Comparison of ENCODE assay signal across 8 mouse cellular contexts in the genomic region with DNA sequence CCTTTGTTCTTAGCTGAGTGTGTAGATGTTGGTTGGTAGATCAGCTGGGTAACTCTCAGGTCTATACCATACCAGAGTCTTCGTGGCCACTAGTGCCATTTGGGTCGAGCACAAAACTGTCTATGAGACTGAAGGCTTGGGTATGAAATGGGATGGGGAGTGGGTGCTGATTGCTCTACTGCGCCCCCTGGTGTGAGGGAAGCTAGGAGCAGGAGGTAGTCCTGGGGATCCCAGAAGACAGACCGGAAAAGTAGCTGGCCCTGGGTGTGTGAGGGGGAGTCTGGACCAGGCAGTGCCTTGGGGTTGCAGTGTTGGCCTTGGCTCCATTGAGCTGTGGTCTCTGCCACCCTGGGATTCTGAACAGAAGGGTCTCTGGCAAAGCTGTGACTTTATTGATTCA. TPM values are rescaled to one million over a fixed set of nuclear protein-coding genes. Genes with fewer than 3 reads are reported as not detected.
A peak's percentile ranks its signal among the peaks of the same experiment; 100 is the strongest.
DNase-seq lines count a peak whose midpoint lies in the region; ATAC-seq and TF ChIP-seq lines count a peak whose summit lies in the region.

No protein-coding gene starts in this region.

- intact Hi-C loops in heart, postnatal 25 days (cut with DNase I): loop anchor here (10.0 kb wide), 1 partner anchor 423 kb away; no protein-coding TSS in a partner anchor

- peaks cover 66% of the 10 kb centered on the region for H3K36me3 ChIP-seq in heart, postnatal 0 days (replicated peaks; ENCODE audit: control insufficient read depth, insufficient read depth, low read length)

- no peak for TF ChIP-seq EP300 in heart, postnatal 0 days (IDR thresholded peaks at IDR 0.05; ENCODE audit: low read depth)

- H3K27ac ChIP-seq in heart, postnatal 0 days (ENCODE audit: low read depth): no peak overlapping the region
- H3K27ac ChIP-seq in olfactory bulb, adult 2 months (ENCODE audit: insufficient read depth, low read depth, low read length): no peak overlapping the region

- no peaks in the 10 kb centered on the region for H3K9me3 ChIP-seq in heart, postnatal 0 days (replicated peaks; ENCODE audit: control insufficient read depth, low read length)

- no peaks in the 10 kb centered on the region for H3K27me3 ChIP-seq in heart, postnatal 0 days (ENCODE audit: control insufficient read depth, insufficient read depth, low read length)

- H3K4me3 ChIP-seq in heart, postnatal 0 days (ENCODE audit: low read depth, low read length): no peak overlapping the region
- H3K4me3 ChIP-seq in olfactory bulb, adult 2 months (ENCODE audit: insufficient read depth, low read depth, low read length): no peak overlapping the region

- H3K9ac ChIP-seq in heart, postnatal 0 days (replicated peaks; ENCODE audit: low read depth, low read length): no peak overlapping the region

- no peak for ATAC-seq in heart, postnatal 0 days (ENCODE audit: insufficient read depth, low read depth)
- ATAC-seq in erythroid progenitor cell, adult 5-6 weeks (replicated peaks; ENCODE audit: low FRiP score, poor library complexity, severe bottlenecking): no peak

- DNase-seq in heart, postnatal 0 days (ENCODE audit: low spot score): no peak
- DNase-seq in heart, postnatal 25 days (ENCODE audit: low spot score): no peak
- peak; percentile 57 for DNase-seq in A20 (ENCODE audit: low read depth, low spot score)
- DNase-seq in Muller cell, postnatal 12 days (ENCODE audit: inconsistent ontology term): peak; percentile 17
- peak; percentile 71 for DNase-seq in kidney, postnatal 10 days
- DNase-seq in gastrocnemius, postnatal 25 days: no peak

- WGBS in heart, postnatal 0 days: 66% methylated on average over 4 of the region's 4 CpGs
- WGBS in olfactory bulb, adult 2 months: 62% methylated on average over 4 of the region's 4 CpGs

- H3K4me2 ChIP-seq in heart, postnatal 0 days (ENCODE audit: low read depth, low read length): no peak overlapping the region

- TF ChIP-seq CTCF in heart, postnatal 0 days (IDR thresholded peaks at IDR 0.05; ENCODE audit: low read depth): peak; percentile 48
- 0 out of 2 replicates have a peak, but pooled peaks have one; percentile 24 for TF ChIP-seq CTCF in olfactory bulb, adult 2 months (IDR thresholded peaks at IDR 0.05; ENCODE audit: insufficient read depth, low read depth, low read length)

- H3K4me1 ChIP-seq in heart, postnatal 0 days (ENCODE audit: control insufficient read depth, insufficient read depth): no peaks in the 10 kb centered on the region
- peaks cover 3% of the 10 kb centered on the region for H3K4me1 ChIP-seq in olfactory bulb, adult 2 months (ENCODE audit: control insufficient read depth, insufficient read depth, low read length)

- no peak for TF ChIP-seq POLR2A in olfactory bulb, adult 2 months (IDR thresholded peaks at IDR 0.05; ENCODE audit: insufficient read depth, low read depth, low read length)

RNA-seq across cellular contexts. Expression of gene Cerk, which starts 48.3 kb away (rescaled TPM):
- 25.3 and 28.2 TPM in 2 replicates for total RNA-seq in heart, postnatal 0 days (2014; rRNA removed; ENCODE audit: low replicate concordance)
- 12.1 and 14.5 TPM in 2 replicates for polyA plus RNA-seq in heart, postnatal 0 days (2015; fragmentation: Nextera tagmentation; extraction: Ambion mirVana)
- 10 to 100 TPM; 29.7 to 29.9 TPM for total RNA-seq in heart, postnatal 25 days (2021)
- 113 TPM in 1 of 2 replicates, not detected in the other for polyA plus RNA-seq in olfactory bulb, adult 2 months (2012; ENCODE audit: insufficient read depth, insufficient read length, low replicate concordance, missing spikeins)
- 1 to 10 TPM; 4.6 to 4.9 TPM for total RNA-seq in gastrocnemius, postnatal 25 days (2021)
- 7.9 and 10.1 TPM in 2 replicates for total RNA-seq in erythroid progenitor cell, adult 5-6 weeks (2015; ENCODE audit: low replicate concordance)
- 5.5 and 10.0 TPM in 2 replicates for total RNA-seq in erythroid progenitor cell, adult 5-6 weeks (2017; ENCODE audit: low replicate concordance)

Comparison
In these comparisons a context has a peak if more than half of its experiments do, and no peak if none do; other contexts are left out.
1. DNase-seq: peak in A20 (single experiment), Muller cell, postnatal 12 days (single experiment) and kidney, postnatal 10 days (single experiment); none in heart, postnatal 0 days (single experiment), heart, postnatal 25 days (single experiment) and gastrocnemius, postnatal 25 days (single experiment).